Mouse (Mus musculus): ENCODE data around the gene Zbtb20.

The Zbtb20 gene

DNA sequence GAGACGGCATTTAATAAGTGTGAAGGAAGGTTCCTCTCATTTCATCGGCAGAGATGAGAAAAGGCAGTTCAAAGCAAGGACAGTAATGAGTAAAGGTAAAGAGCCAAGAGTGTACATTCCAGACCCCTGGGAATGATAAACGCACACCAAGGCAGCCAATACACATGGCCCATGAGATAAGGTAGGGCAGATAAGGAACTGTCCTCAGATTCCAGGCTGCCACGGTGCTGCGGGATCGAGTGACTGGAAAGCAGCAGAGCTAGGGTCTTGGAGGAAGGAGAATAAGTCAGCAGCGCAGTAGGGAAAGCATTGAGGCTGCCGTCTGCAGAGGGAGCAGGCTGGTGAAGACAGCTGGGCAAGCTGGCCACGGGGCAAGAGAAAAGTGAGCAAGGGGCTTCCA, 699.8 kb downstream of the Zbtb20 start:
- no peak for DNase-seq

DNA sequence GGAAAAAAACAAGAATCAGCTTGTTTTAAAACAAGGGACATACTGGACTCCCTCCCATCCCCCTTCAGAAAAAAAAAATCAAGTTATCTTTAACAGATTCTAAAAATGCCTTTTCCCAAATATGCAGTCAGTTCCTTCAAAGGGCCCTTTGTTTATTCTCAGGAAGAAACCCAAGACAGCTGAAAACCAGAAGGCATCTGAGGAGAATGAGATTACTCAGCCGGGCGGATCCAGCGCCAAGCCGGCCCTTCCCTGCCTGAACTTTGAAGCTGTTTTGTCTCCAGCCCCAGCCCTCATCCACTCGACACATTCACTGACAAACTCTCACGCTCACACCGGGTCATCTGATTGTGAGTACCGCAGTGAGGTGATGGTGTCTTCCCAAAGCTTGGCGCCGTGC, 701.7 kb downstream of the Zbtb20 start:
- no peak for DNase-seq

DNA sequence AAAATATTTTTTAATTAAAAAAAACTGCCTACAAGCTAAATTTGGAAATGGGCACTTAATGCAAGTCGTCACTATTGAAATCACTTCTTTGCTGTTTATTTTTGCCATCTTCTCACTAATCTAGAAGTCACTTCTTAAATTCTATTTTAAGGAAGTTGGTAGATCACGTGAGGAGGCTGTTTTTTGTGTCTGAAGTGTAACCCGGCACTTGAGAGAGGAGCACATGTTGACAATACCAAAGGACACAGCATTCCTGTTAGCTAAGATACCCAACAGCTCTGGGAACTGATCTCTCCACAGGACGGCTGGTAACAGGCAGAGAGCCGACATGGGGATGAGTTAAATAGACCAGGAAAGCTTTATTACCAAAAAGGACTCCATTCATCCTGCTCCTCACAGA, 702.7 kb downstream of the Zbtb20 start:
- DNase-seq = no peak

DNA sequence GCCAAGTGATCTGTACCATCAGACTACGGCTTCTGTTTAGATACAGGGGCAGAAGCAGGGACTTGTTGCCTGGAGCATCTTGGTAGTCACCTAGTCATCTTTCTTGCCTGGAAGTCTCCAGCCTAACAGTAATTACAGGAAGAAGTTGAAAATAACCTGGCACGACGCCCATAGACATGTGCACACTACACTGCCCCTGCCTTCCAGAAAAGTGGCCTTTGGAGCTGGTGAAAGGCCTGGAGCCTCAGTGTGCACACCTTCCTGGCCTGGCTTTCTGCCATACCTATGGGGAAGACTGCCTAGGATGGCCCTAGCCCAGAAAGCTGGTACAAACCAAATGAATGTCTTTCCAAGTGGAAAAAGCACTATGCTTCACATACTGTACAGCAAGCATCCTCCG, 703.4 kb downstream of the Zbtb20 start:
- DNase-seq = peak; percentile 90

DNA sequence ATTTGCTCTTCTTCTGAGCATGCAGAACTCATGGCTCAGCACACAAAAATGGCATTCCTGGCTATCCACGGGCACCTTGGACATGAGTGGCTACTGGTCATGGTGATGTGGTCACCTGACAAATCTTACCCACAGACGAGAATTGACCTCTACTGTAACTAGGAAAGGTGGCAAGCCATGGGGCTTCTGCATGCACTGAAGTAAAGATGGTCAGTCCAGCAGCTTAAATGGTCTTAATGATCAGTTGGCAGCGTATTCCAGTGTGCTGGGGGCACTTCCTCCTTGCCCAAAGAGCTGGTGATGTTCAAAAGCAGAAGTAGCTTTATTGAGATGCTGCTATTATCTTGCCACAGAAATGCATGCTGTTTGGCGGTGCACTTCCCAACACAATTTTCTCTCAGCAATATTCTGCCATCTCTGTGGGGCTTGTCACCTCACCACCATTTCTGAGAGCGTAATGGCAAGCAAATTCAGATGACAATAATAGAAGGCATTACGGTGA, 704.7 kb downstream of the Zbtb20 start:
- no peak for DNase-seq

DNA sequence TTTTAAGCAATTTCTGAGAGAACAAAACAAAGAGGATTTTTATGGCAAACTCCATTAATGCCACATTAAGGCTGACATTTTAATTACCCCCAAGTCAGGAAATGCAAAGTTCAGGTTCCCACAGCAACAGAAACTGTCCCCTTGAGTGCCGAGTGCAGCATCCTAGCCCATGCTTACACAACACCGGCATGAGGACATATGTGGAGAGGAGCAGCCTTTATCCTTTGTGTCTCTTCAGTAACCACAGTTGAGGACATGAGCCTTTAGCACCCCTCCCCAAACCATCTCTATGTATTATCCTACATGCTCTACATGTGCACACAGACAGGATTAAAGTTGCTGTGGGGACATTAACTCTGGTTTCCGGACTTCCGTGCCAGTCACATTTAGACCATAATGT, 705.9 kb downstream of the Zbtb20 start:
- DNase-seq = no peak

DNA sequence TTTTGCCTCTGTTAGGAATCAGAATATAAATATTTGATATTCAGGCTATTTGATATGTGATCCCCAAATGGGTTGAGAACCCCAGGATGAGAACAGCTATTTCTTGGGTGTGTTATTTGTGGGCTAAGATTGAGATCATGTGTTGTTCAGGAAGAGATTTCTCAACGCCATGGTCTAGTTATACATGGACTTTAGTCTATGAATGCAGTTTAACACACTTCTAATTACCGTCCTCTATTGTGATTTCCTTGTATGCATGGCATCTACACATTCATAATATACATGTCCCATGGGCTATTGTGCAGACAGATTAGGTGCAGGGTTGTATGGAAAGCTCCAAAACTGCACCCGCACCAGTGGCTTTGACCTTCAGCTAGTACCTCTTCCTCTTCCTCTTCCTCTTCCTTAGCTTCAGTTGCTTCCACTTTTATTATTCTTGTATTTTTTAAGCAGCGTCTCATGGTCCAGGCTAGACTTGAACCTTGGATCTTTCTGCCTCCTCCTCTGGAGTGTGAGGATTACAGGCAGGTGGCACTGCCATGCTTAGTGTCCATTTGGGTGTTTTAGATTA, 711.3 kb downstream of the Zbtb20 start:
- DNase-seq = no peak

DNA sequence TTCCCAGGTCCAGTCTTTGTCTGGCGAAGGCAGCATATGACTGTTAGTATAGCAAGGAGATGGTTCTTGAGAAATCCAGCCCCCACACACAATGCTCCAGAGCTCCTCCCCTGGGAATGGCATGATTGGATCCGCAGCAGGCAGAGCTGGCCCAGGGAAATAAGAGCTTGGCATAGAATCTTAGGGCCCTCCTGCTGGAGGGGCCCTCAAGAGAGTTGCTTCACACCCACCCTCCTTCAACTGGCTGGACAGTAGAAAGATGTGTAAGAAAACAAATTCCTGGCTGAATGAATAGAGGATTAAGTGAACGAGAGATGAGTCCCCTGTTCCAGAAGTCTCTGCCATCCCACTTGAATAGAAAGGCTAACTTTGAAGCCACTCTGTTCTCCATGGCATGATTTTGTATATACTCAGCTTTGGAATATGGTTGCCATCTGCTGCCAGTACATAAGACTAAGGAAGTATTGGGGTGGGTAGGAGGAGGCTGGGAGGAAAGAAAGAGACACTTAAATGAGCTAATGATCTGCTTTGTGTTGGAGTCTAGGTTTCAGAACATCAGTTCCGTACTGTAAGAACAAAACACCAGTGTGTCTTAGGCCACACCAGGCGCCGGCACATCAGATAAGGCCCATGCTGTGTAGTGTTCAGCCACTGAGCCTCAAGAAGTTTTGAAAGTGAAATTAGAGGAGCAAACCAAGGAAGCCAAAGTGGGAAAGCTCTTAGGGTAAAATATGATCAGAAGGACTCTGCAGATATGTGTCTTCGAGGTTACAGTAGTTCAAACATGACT, 715.2 kb downstream of the Zbtb20 start:
- DNase-seq = no peak

DNA sequence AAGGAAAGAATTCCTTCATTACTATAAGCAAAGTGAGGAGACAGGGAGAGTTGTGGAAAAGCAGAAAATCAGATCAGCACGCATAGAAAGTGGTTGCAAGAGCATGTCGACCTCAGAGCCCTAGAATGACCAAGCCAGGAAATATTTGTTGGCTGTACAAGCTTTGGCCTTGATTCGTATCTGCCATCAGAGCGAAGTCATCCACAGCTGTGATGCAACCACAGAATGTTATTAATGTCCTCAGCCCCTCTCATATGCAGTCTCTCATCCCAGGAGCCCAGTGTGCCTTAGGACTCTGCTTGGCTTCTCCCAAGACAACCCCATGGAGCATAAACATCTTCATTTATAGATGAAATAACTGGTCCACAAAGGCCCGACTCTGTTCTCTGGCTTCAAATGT, 716.4 kb downstream of the Zbtb20 start:
- no peak for DNase-seq

DNA sequence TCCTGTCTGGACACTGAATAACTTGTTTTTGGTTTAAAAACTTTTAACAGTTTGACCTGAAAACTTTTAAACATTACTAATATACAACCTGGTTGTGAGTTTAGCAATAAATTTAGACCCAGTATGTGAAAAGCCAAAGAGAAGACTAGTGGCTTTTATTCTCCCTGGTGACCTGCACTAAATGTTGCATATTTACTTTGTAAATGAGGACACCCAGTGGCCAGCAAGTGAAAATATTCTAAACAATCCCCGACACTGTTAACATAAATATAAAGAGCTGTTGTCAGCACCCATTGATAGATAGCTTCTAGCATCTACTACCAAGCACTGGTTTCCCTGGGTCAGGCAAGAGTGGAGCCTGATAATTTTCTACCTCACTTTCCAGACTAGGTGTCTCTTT, 717.1 kb downstream of the Zbtb20 start:
- no peak for DNase-seq

DNA sequence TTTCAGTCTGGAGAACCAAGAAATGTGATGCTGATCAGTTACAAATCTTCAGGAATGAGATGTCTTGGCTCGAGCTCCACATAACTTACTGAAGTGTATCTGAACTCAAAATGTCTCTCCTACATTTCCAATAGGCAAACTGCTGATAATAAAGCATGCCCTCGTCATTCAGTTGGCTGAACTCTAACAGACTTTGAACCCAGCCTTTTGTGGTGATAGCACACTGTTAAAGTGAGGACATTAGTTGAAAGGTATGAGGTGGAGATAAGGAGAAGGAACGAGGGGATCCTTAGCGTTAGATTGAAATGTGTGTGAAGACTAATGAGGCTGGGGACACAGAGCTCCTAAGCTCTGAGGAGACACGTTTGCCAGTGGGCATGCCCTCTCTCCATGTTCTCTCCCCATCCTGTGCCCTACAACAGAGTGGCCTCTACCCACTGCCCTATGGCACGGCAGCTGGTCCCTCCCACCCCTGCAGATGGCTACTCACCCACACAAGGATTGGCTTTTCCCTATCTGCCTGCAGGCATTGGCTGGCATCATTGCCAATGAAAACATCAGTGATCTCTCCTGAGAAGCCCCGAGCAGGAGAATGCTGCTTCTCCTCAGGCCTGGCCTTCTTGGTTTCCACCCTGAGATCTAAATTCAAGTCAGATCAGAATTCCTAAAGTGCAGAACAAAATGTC, 721.8 kb downstream of the Zbtb20 start:
- DNase-seq = no peak

DNA sequence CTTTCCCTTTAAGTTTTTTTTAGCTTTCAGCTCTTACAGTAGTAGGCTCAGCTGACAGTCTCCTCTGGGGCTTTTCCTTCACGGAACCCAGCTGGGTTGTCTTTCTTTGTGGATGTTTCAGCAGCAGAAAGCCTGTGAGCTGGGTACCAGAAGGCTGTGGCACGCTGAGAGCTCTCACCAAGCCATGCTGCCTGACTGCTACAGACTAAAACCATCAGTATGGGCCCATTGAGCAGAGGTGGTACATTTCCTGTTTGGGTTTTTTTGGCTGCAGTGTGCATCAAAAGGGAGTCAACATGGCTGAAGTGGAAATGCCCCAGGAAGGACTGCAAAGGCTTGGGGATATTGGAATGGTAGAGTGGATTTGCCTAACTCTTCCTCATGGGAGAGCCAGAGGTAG, 724.0 kb downstream of the Zbtb20 start:
- DNase-seq = no peak

DNA sequence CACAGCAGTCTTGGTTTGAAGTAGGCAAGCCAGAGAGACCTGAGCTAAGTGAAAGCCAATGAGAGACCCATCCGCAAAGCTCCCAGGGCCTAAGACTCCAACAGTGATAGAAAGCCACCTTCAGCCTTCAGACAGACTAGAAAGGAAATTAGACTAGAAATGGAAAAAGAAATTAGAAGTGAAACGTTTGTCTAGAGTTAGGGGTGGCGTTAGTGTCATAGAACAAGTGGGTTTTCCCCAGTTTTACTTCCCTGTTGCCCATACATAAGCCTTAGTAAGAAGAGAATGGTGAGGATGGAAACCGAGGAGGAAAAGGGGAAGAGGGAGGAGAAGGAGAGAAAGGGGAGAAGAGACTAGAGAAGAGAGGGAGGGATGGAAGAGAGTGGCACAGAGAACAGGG, 726.9 kb downstream of the Zbtb20 start:
- DNase-seq = no peak

DNA sequence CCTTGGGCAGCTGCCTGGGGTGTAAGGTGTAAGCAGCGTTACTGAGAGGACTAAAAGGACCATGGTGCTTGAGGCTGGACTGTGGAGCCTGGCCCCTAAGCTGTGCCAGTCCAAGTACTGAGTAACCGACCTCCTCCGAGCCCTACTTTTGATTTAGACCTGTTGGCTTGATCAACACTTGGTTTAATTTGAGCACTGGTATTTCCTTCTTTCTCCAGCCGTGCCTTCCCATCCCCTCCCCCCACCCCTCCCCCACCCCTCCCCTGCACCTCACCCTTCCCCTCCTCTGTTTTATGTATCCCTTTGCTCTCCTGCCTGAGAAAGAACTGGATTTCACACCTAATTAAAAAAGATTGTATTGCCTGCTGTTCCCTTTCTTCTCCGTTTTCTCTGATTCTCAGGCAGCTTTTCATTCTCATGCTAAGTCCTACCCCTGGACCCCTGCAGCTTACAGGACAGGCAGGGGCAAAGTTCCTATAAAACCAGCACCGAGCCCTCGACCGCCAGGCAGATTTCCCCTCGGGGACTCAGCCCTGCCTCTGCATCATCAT, 728.0 kb downstream of the Zbtb20 start:
- DNase-seq = no peak

DNA sequence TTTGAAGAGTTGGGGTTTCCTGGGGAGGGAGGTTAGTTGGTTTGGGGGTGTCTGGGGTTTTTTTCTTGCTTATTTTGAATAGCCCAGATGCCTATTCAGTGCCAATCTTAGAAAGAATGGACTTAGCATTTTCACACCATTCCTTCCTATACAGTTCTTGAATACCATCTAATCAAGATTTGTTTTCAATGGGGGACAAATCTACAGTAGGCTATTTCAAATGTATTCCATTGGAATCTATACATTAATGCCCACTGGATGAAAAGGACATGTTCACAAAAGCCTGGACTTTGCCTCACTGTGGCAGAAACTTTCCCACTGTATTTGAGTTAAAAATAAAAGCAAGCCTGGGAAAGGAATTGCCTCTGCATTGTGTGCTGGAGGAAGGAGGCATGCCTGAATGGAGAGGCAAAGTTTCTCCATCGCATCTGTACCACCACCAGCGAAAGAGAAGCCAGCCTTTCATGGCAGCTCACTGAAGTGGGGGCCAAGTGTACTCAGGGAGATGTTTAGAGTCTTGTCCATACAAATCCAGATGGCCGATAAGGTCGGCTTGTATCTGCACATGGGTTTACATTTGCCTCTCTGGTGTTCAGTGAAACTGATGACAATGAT, 728.8 kb downstream of the Zbtb20 start:
- DNase-seq = no peak

DNA sequence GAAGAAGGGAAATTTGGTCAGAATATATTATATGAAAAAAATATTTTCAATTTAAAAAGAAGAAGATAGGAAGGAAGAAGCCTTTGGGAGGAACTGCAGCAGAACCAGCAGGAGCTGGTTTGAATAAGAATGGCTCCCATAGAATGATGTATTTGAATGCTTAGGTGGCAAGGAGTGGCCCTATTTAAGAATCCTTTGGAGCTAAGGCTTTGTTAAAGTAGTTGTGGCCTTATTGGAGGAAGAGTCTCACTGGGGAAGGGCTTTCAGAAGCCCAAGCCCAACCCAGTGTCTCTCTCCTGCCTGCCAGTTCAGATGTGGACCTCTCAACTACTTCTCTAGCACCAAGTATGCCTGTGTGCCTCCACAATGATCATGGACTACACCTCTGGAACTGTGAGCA, 731.4 kb downstream of the Zbtb20 start:
- DNase-seq = no peak

DNA sequence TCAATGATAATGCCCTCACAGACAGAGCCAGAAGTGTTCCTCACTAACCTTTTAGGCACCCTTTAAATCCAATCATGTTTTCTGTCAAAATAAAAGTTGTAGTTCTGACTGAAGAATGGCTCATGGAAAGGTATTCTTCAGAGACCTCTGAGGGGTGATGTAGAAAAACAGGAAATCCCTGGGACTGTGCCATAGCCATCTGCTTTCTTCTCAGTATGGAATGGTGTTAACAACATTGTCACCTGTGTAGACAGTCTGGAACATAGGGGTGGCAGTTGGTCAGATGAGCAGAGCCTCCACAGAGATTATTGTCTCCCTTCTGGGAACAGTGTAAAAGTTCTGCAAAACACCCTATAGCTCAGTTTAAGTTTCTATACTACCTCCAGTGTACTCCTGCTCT, 732.4 kb downstream of the Zbtb20 start:
- DNase-seq = no peak

DNA sequence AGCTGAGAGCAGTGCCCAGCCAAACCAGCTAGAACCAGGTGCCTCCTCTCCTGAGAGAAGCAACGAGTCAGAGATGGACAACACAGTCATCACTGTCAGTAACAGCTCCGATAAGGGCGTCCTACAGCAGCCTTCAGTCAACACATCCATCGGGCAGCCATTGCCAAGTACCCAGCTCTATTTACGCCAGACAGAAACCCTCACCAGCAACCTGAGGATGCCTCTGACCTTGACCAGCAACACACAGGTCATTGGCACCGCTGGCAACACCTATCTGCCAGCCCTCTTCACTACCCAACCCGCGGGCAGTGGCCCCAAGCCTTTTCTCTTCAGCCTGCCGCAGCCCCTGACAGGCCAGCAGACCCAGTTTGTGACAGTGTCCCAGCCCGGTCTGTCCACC, 734.7 kb downstream of the Zbtb20 start:
- DNase-seq = no peak

DNA sequence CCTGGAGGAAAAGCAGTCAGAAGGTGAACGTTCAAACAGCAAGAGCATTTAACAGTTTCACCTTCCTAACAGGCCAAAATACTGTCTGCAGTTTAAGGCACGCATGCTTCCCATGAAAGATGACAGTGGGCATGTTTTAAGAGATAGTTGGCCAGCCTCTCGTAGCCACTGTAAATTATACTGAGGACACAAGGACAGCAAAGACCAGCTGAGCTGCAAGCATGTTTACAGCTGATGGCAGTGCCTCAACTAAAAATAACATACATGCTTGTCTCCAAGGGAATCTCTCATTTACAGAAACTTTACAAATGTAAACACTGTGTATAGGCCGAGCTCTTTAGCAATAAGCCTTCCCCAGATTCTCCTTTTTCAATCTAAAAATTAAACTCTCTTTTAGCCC, 740.7 kb downstream of the Zbtb20 start:
- no peak for DNase-seq

DNA sequence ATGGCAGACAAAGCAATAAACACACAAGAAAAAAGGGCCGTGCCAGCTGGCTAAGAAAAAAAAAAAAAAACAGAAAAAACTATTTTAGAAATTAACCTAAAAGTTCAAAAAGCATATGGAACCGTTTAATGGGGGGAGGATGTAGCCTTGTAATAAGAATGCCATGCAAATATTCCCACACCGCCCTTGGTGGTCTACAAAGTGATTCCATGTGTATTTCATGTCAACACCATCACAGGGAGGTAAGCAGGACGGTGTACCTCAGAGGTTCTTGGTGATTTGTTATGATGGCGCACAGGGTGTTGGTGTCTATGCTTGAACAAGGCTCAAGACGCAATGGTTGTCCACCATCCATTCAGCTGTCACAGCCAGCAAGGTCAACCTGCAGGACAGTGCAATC, 741.7 kb downstream of the Zbtb20 start:
- DNase-seq = no peak

DNA sequence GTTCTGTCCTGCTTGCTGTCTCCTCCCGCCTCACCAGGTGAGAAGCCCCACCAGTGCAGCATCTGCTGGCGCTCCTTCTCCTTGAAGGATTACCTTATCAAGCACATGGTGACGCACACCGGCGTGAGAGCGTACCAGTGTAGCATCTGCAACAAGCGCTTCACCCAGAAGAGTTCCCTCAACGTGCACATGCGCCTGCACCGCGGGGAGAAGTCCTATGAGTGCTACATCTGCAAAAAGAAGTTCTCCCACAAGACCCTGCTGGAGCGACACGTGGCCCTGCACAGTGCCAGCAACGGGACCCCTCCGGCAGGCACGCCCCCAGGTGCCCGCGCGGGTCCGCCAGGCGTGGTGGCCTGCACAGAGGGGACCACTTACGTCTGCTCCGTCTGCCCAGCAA, 742.6 kb downstream of the Zbtb20 start:
- DNase-seq = no peak

DNA sequence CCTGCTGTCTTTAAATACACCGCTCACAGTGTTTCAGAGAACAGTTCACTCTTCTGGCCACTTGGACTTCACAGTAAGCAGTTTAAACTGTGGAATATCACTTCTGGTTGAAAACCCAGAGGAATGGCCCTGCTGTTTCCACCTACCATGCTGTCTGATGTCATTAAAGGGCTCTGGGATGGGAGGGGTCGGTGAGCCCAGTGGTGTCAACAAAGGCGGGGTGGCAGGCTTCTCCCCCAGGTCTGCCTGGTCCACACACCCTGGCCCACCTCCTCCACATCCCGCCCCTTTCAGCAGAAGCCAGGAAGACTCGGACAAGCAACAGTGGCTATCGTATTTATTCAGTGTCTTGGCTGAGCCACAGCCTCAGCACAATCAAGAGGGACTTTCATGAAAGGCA, 743.6 kb downstream of the Zbtb20 start:
- DNase-seq = no peak

DNA sequence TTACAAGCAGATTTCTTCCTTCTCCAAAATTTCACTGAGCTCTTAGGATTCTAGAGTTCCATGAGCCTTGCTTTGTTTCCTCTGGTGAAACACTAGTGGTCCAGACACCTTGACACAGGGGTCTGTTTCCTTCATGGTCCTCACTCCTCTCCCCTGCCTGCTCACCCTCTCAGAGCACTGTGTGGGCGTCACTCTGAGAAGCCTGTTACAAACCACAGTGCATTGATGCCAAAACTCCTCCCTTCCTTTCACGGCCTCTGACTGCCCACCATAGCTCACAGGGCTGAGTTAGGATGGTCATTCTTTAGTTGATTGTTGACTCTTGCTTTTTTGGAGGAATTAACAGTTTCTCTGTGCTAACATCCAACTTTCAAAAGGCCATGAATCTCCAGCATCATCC, 744.7 kb downstream of the Zbtb20 start:
- DNase-seq = no peak

All from cerebellum, adult 11-12 months (tissue).